Mouse (Mus musculus) embryonic facial prominence, embryonic 11.5 days (tissue): ENCODE data around the gene Kdm5a. TPM values are rescaled to one million over a fixed set of nuclear protein-coding genes. Genes with fewer than 3 reads are reported as not detected.

Source experiments
- ATAC-seq: fragments of 200-750 bp; cut with Nextera tagmentation; replicated peaks from 2 replicates; pipeline ENCODE4 v1.8.0; 2017; ENCODE audit warnings: low read depth; ENCODE audit not compliant: insufficient number of reproducible peaks, low FRiP score, low TSS enrichment
- DNase-seq: peaks from one replicate; pipeline ENCODE4 v3.0.0-alpha.2; 2015; ENCODE audit warnings: low spot score
- H3K27ac ChIP-seq: fragments of 300-500 bp; sonication (generic); replicated peaks from 2 replicates; pipeline ENCODE4 v1.5.1; 2014; ENCODE audit warnings: mild to moderate bottlenecking, low read depth, low read length, control low read depth
- H3K27me3 ChIP-seq: fragments of 300-500 bp; sonication (generic); 2 replicates; pipeline ENCODE4 v1.6.1; 2014; ENCODE audit warnings: mild to moderate bottlenecking, low read length, moderate library complexity, mixed read lengths; ENCODE audit not compliant: control insufficient read depth, insufficient read depth
- H3K36me3 ChIP-seq: fragments of 300-500 bp; sonication (generic); replicated peaks from 2 replicates; pipeline ENCODE4 v1.6.1; 2014; ENCODE audit warnings: low read depth, mild to moderate bottlenecking, low read length, moderate library complexity, mixed read lengths; ENCODE audit not compliant: control insufficient read depth, insufficient read depth
- H3K4me1 ChIP-seq: fragments of 300-500 bp; sonication (generic); 2 replicates; pipeline ENCODE4 v1.6.1; 2014; ENCODE audit warnings: low read length, mixed read lengths; ENCODE audit not compliant: control insufficient read depth, insufficient read depth
- H3K4me2 ChIP-seq: fragments of 300-500 bp; sonication (generic); 2 replicates; pipeline ENCODE4 v1.6.1; 2014; ENCODE audit warnings: low read depth, mild to moderate bottlenecking, control low read depth, low read length, moderate library complexity
- H3K4me3 ChIP-seq: fragments of 300-500 bp; sonication (generic); 2 replicates; pipeline ENCODE4 v1.5.1; 2014; ENCODE audit warnings: low read depth, low read length, control low read depth
- H3K9ac ChIP-seq: fragments of 300-500 bp; sonication (generic); replicated peaks from 2 replicates; pipeline ENCODE4 v1.6.1; 2014; ENCODE audit warnings: mild to moderate bottlenecking, control low read depth, low read length
- H3K9me3 ChIP-seq: fragments of 300-500 bp; sonication (generic); replicated peaks from 2 replicates; pipeline ENCODE4 v1.6.1; 2016; ENCODE audit warnings: mild to moderate bottlenecking, low read length, inconsistent platforms, mixed read lengths; ENCODE audit not compliant: control insufficient read depth
- WGBS: fragments of 180-500 bp; shearing (Covaris S2); extraction: QIAGEN DNeasy Blood & Tissue Kit; methylation state at CpG from one replicate; pipeline ENCODE4 v1.1.7; 2014; 5-methylcytosine and 5-hydroxymethylcytosine counted together
- polyA plus RNA-seq: library from polyadenylated mRNA; unstranded; fragments of >200 nt; fragmentation: Nextera tagmentation; extraction: Ambion mirVana; gene quantifications from 2 replicates; pipeline ENCODE4 v1.2.1, GENCODE M21; 2014

Gene Kdm5a
- polyA plus RNA-seq, result 54.5 and 55.9 TPM in 2 replicates

DNA sequence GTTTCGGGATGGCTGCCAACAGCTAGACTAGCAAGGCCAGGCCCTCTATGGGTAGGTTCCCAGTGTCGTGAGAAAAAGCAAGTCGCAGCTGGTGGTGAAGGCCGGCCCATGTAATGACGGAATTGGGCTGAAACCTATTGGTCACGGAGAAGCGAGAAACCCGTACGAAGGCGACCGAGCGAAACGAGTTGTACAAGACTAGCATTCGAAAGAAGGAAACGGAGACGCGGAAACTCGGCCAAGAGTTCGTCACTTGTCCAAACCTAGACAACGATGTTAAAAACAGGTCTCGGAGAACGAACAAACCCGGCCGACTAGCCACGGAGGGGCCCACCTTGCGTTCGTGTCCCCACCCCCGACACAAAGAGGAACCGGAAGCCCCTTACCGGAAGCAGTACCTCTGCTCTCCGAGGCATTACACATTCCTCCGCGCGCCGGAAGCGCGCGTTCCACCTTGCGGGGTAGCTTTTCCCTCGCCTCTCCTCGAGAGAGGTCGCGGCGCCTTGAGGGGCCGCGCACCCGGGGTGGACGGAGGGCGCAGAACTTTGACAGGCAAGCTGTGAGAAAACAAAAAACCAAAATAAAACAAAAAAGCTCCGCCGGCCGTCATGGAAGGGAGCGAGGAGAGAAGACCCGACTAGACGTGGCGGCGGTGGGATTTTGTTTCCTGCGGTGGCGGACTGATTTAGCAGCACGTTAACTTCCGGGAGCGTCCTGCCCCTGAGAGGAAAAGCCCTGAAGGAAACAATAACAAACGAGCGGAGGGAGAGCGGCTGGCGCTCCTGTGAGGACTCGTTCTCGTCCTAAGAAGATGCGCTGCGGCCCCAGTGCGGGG, at the start of gene Kdm5a, which contains the start of gene Ccdc77:
Gene Kdm5a (plus strand): TSS at position 437 of the 835 bp plus-strand sequence.
Gene Ccdc77 (minus strand): TSS at position 687 of the 835 bp plus-strand sequence.
- WGBS, result under 1% methylated on average over 71 of the region's 71 CpGs
- no peaks in the 10 kb centered on the region; the same call in 1 of the 2 replicates for H3K4me1 ChIP-seq
- no peaks in the 10 kb centered on the region for H3K9me3 ChIP-seq

DNA sequence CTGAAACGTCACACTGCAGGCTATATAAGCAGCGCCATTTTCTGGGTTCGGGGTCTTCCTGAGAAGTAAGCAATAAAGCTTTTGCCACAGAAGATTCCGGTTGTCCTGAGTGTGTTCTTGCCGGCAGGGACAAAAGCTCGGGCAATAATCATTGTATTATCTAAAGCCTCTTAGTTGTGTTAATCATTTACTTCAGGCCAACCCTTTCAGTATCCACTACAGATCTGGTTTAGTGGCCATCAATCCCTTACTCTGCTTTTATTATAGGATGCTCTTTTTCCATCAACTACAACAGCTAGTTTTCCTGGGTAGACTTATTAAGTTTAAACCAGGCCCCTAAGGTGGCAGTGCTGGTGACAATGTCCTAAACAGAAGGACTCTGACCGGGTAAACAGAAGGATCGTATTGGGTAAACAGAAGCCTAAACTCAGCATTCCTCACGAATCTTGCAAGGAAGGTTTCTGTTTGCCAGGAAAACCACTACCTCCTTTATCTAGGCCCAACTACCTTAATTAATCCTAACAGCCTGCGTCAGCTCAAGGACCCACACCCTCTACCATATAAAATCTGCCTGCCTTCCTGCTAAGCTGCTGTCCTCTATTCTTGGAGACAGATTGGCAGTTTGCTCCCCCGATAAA, 45.5 kb upstream of the Kdm5a start:
- DNase-seq (no peak), ATAC-seq (no peak)
- WGBS, result 83% methylated on average over 11 of the region's 11 CpGs
- Histone ChIP-seq H3K4me3 (no peak overlapping the region), H3K27me3 (no peaks in the 10 kb centered on the region), H3K4me2 (no peak overlapping the region), H3K4me1 (no peaks in the 10 kb centered on the region), H3K27ac (no peak overlapping the region), H3K36me3 (no peaks in the 10 kb centered on the region), H3K9ac (no peak overlapping the region), H3K9me3 (no peaks in the 10 kb centered on the region)

More for the DNA sequence above, at the start of gene Kdm5a, which contains the start of gene Ccdc77:
- Histone ChIP-seq H3K4me2 (peak within 1 kb of the TSS; percentile 81), H3K27ac (peak within 1 kb of the TSS; percentile 77), H3K36me3 (no peaks in the 10 kb centered on the region; the same call in 1 of the 2 replicates), H3K9ac (peak within 1 kb of the TSS; percentile 91), H3K27me3 (no peaks in the 10 kb centered on the region), H3K4me3 (peak within 1 kb of the TSS; percentile 98)
- peak; percentile 97 for DNase-seq
- ATAC-seq, result peak; percentile 93

DNA sequence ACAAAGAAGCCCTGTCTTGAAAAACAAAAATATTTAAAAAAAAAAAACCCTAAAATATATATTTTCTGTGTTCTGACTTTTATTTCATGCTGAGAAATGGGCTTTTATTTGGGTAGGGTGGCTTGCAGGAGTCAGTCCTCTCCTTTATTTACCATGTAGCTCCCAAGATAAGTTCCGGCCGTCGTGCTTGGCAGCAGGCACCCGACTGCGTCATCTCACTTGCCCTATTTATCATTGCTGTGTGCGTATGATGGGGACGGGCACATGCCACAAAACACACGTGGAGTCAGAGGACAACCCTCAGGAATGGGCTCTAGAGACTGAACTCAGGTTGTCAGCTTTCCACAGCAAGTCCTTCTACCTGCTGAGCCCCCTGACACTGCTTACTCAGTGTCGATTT, 44.8 kb upstream of the Kdm5a start:
- Histone ChIP-seq H3K4me3 (no peak overlapping the region), H3K9me3 (no peaks in the 10 kb centered on the region), H3K9ac (no peak overlapping the region), H3K4me1 (no peaks in the 10 kb centered on the region), H3K4me2 (no peak overlapping the region), H3K27ac (no peak overlapping the region), H3K36me3 (no peaks in the 10 kb centered on the region), H3K27me3 (no peaks in the 10 kb centered on the region)
- WGBS, result 87% methylated on average over 9 of the region's 9 CpGs
- no peak for ATAC-seq
- no peak for DNase-seq

DNA sequence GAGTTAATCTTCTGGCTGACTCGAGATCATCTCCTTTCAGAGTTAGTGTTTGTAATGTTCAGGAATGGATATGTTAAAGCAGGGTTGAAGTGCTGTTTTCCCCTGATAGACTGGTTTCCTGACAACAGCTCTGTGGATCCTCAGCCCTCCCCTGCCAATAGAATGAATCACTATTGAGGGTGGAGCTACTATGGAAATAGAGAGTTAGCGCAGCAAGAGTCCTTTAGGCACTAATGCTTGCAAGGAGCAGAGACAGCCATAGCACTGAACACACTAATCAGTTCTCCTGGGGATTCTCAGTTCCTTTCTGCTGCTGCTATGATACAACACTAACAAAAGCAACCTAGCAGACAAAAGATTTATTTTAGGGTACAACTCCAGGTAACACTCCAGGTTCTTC, 43.6 kb upstream of the Kdm5a start:
- ATAC-seq (no peak), DNase-seq (no peak)
- no peak overlapping the region for H3K4me2 ChIP-seq
- H3K36me3 ChIP-seq, result no peaks in the 10 kb centered on the region
- WGBS, result 70% methylated on average over 2 of the region's 2 CpGs
- no peak overlapping the region for H3K27ac ChIP-seq
- no peak overlapping the region for H3K4me3 ChIP-seq
- no peaks in the 10 kb centered on the region for H3K4me1 ChIP-seq
- H3K9me3 ChIP-seq, result no peaks in the 10 kb centered on the region
- no peaks in the 10 kb centered on the region for H3K27me3 ChIP-seq
- H3K9ac ChIP-seq, result no peak overlapping the region

DNA sequence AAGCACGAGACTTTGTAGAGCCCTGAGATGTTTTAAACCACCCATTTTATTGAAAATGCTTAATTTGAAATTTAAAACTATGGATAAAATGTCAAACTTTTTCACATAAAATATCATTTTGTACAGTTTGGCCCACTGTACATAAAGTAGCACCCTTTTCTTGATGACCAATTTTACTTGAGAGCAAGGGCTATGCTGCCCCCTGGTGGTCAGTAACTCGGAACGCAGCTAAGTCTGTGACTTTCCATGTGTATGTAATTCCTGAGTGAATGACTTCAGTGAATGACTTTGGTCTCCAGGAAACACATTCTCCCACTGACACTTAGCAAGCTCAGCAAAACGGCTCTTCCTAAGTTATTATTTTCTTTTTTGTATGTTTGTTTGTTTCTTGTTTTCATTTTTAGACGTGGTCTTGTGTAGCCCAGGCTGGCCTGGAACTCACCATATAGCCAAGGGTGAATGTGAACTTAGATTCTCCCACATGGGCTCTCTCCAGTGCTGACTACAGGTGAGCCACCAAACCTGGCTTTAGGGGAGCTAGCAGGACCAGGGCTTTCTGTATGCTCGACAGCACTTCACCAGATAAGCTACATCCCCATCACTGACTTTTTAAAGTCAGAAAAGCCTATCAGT, 39.5 kb upstream of the Kdm5a start:
- no peaks in the 10 kb centered on the region for H3K27me3 ChIP-seq
- no peaks in the 10 kb centered on the region for H3K9me3 ChIP-seq
- DNase-seq (peak; percentile 87), ATAC-seq (no peak)
- no peak overlapping the region for H3K4me3 ChIP-seq
- H3K27ac ChIP-seq, result no peak overlapping the region
- WGBS, result 26% methylated on average over 6 of the region's 6 CpGs
- no peaks in the 10 kb centered on the region for H3K4me1 ChIP-seq
- no peaks in the 10 kb centered on the region for H3K36me3 ChIP-seq
- no peak overlapping the region for H3K4me2 ChIP-seq
- H3K9ac ChIP-seq, result no peak overlapping the region

DNA sequence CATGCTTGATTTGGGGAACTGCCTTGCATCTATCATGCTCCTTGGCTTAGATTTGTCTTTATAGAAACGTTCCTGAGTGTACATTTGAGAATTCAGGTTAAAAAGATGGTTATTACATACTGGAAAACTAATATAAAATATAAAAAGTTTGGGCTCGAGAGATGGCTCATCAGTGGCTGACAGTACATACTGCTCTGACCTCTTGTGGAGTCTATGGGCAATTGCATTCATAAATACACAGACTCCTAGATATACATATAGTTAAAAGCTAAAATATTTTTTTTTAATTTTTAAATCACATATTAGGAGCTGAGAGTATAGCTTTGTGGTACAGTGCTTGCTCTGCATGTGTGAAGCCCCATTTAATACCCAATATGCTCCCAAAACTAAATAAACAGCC, 31.6 kb upstream of the Kdm5a start:
- Histone ChIP-seq H3K4me1 (no peaks in the 10 kb centered on the region), H3K4me2 (no peak overlapping the region), H3K9ac (no peak overlapping the region), H3K36me3 (no peaks in the 10 kb centered on the region), H3K27ac (no peak overlapping the region), H3K9me3 (no peaks in the 10 kb centered on the region), H3K27me3 (no peaks in the 10 kb centered on the region), H3K4me3 (no peak overlapping the region)
- 83% methylated on average over 2 of the region's 2 CpGs for WGBS
- DNase-seq, result no peak
- no peak for ATAC-seq

DNA sequence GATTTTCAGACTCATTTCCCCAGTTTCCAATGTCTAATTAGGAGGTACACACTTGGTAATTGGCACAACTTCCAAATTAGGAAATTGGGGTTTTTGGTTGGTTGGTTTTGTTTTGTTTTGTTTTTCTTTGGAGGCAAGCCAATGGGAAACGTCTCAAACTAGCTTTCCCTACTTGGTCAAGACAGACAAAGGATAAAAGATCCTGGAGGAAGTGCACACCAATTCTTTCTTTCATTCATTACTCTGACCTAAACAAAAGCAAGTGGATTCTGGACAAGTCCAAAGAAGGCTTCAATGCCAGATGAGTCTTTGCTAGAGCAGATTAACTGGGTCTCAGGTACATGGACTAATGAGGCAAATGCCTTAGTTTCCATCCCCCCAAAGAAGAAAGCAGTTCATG, 19.9 kb upstream of the Kdm5a start:
- WGBS, result 74% methylated on average over 1 of the region's 1 CpGs
- H3K4me3 ChIP-seq, result no peak overlapping the region
- H3K4me1 ChIP-seq, result no peaks in the 10 kb centered on the region
- no peaks in the 10 kb centered on the region for H3K27me3 ChIP-seq
- H3K9me3 ChIP-seq, result no peaks in the 10 kb centered on the region
- ATAC-seq (no peak), DNase-seq (no peak)
- H3K36me3 ChIP-seq, result peaks cover 8% of the 10 kb centered on the region
- no peak overlapping the region for H3K9ac ChIP-seq
- H3K27ac ChIP-seq, result no peak overlapping the region
- no peak overlapping the region for H3K4me2 ChIP-seq
